Mouse (Mus musculus): ENCODE data around the gene Ttyh1.

The Ttyh1 gene

DNA sequence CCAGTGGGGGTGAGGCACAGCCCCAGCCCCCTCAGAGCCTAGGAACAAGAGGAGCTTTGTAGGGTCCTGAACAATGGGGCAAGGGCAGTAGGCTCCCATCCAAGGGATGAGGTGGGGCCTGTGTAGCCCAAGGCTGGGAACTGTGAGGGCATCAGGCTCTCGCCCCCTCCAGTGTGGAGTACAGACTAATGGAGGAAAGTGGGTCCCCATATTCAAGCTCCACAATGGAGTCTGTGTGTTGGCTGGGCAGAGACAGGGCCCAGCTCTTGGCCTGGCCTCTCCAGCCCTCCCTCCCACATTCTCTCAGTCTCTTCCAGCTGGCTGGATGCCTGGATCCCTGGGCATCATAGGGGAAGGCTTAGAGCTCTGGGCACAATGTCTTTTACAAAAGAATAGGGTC is 4.5 kb downstream of the Ttyh1 start:
- DNase-seq, result no peak

DNA sequence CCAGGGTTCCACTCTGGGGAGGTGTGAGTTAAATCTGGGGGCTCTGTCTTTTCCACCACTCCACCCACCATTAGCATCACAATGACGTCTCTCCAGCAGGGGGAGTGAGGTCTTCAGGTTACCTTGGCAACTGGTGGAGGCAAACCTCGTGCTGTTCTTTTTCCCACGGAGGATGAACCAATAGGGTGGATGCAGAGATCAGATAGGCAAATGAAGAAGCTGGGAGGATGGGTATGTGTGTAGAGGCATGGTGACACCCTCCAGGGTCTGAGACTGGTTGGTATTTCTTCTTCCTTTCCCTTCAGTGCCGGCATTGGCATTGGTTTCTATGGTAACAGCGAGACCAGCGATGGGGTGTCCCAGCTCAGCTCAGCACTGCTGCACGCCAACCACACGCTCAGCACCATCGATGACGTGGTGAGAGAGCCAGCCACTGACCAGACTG is 5.1 kb downstream of the Ttyh1 start:
- DNase-seq, result no peak

DNA sequence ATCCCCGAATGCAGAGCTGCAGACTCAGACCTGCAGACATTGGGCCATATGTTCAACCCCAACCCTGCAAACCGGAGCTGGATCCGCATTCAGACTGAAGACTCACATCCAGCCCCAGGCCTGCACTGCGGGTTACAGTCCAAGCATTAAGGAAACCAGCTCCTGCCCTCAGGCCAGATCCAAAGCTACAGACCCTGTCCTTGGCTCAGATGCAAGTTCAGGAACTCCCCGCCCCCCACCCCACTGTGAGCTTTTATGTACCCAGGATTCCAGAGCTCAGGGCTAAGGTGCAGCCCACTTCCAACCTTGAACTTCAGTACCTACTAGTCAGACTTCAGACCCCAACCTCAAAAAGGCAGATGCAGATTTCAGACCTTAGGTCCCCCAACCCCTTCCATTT is 5.6 kb downstream of the Ttyh1 start:
- DNase-seq, result no peak

DNA sequence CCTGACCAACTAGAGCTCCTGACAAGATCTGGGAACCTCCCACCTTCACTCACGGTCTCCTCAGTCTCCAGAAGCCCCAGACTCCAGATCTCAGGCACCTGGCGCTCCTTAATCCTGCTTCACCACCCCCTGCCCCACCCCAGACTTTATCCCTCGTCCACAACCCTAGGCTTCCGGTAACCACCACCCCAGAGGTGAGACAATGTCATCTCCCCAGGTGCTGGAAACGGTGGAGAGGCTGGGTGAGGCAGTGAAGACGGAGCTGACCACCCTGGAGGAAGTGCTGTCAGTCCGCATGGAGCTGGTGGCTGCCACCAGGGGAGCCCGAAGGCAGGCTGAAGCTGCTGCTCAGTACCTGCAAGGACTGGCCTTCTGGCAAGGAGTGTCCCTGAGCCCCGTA is 6.1 kb downstream of the Ttyh1 start:
- DNase-seq, result no peak

DNA sequence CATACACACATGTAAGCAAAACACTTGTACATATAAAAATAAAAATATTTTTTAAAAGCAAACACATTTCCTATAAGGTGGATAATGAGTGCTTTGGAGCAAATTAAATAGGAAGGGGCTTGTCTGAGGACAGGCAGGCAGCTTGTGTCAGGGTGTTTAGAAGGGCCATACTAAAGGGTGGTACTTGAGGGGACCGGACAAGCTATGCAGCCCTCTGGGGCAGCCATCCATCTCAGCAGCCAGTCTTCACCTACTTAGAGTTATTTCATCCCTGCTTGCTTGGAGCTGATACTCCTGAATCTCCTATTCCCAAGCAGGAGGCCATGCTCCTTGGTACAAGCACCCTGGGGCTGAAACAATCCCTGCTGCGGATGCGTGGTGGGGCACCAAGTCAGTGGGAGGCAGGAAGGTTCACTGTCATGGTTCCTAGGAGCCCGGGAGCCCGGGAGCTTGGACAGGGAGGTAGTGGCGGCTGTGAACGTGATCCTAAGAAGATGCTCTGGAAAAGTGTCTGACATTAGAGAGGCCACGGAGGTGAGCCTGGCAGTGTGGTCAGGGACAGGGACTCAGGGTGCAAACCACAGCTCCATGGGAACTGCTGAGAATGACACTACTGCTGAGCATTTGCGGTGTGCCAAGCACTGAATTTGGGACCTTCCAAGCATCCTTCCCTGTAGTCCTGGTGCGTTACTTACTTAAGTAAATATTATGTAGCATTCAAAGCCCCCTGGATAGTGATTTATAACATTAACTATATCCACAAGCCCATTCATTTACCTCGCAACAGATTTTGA is 8.0 kb downstream of the Ttyh1 start:
- no peak for DNase-seq

DNA sequence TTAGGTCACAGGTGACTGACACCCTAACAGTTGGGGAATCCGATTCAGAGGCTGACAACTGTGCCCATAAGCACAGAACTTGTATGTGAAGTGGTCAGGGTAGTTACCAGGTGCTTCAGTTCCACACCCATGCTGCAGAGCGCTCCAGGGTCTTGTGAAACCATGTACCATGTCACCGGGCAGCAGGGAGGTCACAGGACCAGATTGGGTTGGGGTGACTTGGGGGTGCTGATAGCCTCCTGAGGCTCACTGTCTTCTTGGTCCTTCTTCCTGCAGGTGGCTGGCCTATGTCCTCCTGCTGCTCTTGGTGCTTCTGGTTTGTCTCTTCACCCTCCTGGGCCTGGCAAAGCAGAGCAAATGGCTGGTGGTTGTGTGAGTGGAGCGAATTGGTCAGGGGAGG is 8.7 kb downstream of the Ttyh1 start:
- no peak for DNase-seq

DNA sequence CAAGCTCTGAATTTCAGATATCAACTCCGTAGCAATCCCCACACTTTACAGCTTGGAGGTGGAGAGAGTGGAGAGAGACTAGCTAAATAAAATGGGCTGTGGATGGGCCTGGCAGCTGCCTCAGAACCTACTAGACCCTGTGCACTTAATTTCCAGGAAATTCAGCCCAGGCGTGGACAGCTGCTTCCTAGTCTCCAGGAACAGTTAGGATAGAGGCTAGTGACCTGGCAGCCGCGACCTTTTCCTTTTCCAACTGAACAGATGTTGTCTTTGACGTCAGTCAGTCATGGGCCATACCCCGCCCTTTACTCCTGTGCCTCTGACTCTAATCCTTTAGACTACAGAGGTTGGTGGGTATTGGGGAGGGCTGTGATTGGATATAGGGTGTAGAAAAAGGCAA is 9.7 kb downstream of the Ttyh1 start:
- no peak for DNase-seq

DNA sequence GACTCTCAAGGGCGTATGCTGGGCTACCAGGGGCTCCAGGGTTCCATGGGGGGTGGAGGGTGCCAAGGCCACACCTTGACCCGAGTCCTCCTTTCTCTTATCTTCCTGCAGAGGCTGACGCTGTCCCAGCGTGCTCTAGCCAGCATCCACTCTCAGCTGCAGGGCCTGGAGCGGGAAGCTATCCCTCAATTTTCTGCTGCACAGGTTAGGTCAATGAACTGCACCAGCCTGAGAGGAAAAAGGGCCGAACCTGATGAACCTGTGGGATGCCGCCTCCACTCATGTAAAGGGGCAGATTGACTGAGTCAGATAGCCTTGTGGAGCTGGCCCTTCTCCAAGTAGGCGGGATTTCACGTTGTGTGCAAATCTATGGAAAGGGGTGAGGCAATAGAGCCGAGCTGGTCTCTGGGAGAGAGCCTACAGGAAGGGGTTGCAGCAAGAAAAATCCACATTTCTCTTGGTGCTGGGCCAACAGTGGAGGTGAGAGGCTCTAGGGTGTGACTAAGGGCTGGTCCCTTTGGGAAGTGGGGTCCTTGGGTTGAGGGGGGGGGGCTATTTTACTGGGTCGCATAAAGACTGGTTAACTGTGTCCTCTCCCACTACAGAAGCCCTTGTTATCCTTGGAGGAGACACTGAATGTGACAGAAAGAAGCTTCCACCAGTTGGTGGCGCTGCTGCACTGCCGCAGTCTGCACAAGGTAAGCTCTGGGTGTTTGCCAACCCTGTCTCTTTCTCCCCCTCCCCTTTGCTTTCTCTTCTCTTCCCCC is 11.7 kb downstream of the Ttyh1 start:
- peak; percentile 82 for DNase-seq

DNA sequence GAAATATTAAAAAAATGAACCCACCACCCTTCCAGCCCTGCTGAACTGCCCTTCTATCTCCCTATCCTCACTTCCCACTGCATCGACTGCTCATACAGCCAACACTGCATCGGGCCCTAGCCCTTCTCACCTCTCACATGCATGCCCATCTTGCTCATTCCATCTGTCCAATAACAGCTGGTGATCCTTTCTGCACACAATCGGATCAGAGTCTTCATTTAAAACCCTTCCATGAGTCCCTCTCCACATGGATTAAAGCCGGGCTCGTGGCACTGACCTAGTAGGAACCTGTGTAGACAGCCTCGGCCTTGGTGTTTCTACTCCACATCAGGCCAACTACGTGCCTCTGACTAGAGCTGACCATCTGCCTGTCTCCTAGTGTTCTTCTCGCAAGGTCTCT is 12.8 kb downstream of the Ttyh1 start:
- no peak for DNase-seq

DNA sequence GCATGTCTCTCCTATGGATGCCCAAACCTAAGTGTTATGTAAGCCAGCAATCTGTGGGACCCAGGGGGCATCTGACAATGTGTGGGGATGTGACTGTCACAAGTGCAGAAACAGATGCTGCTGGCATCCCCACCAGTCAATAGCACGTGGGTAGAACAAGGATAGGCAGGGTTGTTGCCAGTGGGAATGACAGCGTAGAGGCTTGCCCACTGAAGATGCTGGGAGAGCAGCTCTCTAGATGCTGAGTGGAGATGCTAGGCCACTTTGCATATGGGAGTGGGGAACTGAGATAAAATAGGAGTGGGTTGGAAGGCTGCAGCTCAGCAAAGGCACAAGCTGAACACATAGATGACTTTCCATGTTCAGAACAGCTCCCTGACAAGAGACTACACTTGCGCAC is 13.4 kb downstream of the Ttyh1 start:
- DNase-seq, result no peak

DNA sequence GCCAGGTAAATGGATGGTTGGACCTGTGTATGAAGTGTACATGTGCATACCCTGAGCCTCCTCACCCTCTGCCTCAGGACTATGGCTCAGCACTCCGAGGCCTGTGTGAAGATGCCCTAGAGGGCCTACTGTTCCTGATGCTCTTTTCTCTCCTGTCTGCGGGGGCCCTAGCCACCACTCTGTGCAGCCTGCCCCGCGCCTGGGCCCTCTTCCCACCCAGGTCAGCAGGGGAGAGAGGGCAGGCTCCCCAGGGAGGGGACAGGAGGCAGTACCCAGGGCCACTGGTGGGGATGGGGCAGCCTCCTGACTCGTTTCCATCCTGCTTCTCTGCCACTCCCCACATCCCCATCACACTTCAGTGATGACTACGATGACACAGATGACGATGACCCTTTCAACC is 13.8 kb downstream of the Ttyh1 start:
- no peak for DNase-seq

DNA sequence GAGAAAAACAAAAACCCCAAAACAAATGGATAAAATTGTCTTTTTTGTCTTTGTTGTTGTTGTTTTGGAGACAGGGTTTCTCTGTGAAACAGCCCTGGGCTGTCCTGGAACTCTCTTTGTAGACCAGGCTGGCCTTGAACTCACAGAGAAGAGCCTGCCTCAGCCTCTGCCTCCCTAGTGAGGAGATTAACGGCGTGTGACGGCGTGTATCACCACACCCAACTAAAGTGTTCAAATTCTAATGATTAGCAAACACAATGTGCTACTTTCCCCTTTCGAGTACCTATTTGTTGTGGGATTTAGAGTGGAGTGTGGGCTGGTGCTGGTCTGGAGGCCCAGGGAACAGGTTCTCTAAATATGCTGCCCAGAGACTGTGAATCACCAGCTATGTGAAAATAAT is 15.7 kb downstream of the Ttyh1 start:
- DNase-seq, result no peak

DNA sequence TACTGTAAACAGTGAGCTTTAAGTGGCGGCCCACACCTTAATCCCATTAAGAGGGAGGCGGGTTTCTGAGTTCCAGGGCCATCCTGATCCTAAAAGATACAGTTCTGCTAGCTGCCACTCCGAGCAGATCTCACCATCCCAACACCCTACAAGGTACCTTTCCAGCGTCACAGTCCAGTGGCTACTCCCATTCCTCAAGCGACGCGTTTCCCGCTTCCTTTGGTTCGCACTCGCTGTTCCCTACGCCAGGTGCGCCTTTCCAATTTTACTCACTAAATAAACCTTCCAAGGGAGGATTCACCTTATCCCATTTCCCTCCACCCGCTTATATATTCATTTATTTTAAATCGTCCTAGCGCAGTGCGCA is 17.2 kb downstream of the Ttyh1 start:
- DNase-seq, result no peak

DNA sequence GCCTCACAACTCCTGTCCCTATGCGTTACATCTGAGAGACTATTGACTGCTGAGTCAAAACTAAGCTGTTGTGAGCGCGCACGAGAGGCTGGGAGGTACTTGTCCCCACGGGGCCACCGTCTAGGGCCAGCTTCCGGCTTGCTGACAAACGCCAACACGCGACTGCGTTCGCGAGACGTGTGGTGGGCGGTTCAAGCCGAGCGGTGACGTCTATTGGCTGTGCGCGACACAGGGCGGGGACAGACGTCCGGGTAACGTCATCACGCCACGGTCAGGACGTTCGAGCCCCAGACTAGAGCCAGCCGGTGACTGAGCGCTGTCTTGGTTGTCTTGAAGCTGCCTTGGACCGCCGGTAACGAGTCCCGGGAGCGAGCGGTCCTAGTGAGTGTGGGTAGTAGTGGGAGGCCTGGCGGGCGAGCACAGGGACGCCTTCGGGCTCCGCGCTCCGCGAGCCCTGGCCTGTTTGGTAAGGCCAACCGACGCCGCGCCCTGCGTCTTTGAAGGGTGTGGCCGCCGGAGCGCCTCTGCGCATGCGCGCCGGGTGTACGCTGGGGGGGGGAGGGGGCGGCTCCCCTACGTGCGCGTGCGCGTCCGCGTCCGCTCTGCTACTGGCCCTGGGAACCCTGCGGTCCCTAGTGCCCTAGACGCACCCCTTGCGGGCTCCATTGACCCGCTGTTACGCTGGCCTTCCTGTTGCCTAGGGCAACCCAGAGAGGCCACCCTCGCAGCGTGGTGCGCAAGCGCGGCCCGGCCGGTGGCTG is 17.7 kb downstream of the Ttyh1 start, which contains the start of gene Leng8:
TSS of gene Leng8 (plus strand) at position 269 of the 761 bp plus-strand sequence.
- peak; percentile 100 for DNase-seq

DNA sequence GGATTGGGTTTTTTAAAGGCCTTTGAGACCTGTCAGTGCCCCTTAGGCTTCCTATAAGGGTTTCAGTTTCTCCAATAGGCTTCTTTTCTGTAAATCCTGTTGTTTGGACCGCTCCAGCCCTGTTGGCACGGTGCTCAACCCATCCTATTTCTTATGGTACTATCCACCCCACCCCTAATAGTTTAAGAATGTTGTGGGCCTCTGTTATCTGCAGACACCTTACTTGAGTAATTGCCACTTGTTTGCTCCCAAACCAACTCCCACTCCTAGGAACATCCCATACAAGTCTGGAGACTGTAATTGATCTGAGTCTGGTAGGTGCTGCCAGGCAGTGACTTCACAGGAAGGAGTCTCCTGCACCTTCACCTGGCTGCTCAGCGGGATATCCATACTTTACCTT is 18.5 kb downstream of the Ttyh1 start:
- no peak for DNase-seq

DNA sequence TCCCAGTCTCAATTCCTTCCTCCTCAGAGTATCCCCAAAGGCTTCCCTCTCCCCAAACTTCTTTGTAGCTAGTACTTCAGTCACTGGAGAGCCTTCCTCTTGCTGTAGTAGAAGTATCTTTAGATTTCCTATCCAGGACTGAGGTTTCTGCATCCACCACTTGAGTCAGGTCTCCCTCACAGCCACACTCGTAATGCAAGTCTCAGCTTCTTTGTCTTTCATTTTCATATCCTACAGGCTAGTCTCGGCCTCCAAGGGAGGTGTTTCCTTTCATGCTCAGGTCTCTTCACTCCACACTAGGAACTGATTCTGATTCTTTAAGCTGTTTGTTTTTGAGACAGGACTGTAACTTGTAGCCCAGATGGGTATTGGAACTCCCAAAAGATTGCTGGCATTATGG is 19.0 kb downstream of the Ttyh1 start:
- no peak for DNase-seq

DNA sequence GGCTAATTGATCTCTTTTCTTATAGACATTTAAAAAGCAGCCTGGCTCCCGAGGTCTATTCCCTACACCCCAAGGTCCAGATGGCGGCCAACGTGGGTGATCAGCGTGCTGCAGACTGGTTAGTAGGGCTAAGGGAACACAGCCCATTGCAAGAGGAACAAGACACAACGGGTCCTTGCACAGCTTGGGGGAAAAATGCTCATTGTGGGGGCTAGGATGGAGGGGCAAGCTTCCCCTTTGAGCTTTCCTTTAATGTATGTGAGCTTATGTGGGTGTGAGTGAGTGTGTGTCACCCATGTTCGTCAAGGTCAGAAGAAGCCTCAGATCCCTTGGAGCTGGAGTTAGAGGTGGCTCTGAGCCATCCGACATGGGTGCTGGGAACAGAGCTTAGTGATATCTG is 19.5 kb downstream of the Ttyh1 start:
- DNase-seq, result no peak

DNA sequence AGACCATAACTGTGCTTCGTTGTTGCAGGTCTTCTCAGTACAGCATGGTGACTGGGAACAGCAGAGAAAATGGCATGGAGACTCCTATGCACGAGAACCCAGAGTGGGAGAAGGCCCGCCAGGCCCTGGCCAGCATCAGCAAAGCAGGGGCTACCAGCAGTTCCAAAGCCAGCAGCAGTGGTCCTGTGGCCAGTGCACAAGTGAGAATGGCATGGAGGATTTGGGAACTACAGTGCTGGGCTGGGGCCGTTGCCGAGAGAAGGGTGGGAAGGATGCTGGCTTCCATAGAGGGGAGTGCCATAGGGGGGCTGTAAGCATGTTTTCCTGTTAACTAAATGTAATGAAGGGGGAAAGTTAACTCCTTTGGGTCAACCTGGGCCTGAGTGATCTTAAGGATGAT is 20.2 kb downstream of the Ttyh1 start:
- DNase-seq, result no peak

DNA sequence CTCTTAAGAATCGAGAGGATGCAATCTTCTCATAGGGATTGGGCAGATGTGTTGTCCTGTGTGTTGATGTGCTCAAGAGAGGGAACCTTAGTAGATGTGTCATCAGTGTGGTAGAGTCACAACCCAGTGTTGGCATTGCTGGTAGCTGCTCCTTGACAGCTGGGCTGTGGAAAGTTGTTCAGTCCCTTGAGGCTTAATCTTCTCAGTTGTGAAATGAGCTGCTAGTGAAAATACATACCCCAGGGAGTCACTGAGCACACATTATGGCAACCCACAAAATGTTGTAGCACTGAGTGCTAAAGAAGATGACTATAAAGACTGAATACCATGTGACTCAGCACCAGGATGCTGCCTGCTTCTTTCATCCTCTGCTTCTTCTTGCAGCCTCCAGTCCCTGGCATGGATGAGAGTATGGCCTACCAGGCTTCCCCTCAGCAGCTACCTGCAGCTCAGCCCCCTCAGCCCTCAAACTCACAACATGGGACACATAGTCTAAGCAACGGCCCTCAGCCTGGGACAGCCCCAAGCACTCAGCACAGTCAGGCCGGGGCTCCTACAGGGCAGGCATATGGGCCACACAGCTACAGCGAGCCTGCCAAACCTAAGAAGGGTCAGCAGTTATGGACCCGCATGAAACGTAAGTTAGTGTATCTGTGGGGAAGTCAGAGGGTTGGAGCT is 22.6 kb downstream of the Ttyh1 start:
- no peak for DNase-seq

DNA sequence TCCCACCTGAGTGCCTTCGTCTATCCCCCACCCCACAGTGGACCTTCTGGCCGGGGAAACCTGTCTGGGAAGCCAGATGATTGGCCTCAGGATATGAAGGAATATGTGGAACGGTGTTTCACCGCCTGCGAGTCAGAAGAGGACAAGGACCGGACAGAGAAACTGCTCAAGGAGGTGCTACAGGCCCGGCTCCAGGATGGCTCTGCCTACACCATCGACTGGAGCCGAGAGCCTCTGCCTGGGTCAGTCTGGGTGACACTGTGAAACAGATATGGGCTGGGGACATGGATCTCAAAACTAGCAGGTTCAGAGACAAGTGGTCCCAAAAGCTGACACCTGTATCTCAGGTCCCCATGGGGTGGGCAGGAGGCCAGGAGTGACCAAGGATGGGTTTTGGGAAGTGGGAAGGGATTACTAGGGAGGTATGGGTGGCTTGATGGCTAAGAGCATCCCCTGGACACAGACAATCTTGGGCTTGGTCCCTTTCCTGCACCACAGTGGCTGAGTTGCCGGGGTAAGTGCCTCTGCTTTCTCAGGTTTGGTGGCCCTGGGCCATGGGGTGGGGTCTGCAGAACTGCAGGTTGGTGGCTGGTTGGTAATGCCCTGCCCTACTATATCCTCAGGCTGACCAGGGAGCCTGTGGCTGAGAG is 23.7 kb downstream of the Ttyh1 start:
- no peak for DNase-seq

DNA sequence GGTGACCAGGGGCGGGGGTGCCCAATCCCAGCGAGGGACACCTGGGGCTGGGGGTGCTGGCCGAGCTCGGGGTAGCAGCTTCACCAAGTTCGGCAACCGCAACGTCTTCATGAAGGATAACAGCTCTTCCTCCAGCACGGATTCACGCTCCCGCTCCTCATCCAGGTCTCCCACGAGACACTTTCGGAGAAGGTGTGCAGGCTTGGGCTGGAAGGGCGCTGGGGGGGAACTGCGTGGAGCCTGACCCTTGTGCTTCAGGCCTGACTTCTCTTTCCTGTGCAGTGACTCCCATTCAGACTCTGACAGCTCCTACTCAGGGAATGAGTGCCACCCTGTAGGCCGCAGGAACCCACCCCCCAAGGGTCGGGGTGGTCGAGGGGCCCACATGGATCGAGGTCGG is 24.3 kb downstream of the Ttyh1 start:
- no peak for DNase-seq

DNA sequence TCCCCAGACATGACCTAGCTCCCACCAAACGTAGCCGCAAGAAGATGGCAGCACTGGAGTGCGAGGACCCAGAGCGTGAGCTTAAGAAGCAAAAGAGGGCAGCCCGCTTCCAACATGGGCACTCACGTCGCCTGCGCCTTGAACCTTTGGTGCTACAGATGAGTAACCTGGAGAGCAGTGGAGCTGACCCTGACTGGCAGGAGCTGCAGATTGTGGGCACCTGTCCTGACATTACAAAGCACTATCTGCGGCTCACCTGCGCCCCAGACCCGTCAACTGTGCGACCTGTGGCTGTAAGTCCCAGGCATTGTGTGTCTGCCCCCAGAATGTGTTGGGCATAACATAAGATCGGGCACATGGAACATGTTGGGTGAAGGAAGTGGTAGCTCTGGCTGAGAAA is 24.8 kb downstream of the Ttyh1 start:
- no peak for DNase-seq
